Mouse (Mus musculus) brain, embryonic 14.5 days (tissue): ENCODE measurements around the gene Kif5a. TPM values are rescaled to one million over a fixed set of nuclear protein-coding genes. Genes with fewer than 3 reads are reported as not detected.

Experiments
- DNase-seq: peaks from one replicate; pipeline ENCODE4 v3.0.0-alpha.2; 2011; ENCODE audit warnings: low read depth
- CTCF ChIP-seq: fragments of 200-500 bp; IDR thresholded peaks from 2 replicates; pipeline ENCODE4 v1.5.1; 2012; ENCODE audit warnings: inconsistent platforms, mild to moderate bottlenecking, moderate library complexity, borderline replicate concordance; ENCODE audit not compliant: insufficient read depth, insufficient read length; ENCODE audit errors: extremely low read depth
- POLR2A ChIP-seq: fragments of 200-500 bp; IDR thresholded peaks from 2 replicates; pipeline ENCODE4 v1.6.1; 2012; ENCODE audit warnings: mild to moderate bottlenecking, inconsistent platforms, borderline replicate concordance; ENCODE audit not compliant: poor library complexity, insufficient read depth, insufficient read length, severe bottlenecking; ENCODE audit errors: extremely low read depth
- polyA plus RNA-seq: library from polyadenylated mRNA; depleted of rRNA; stranded (reverse); fragments of >200 nt; gene quantifications from 2 replicates; pipeline ENCODE4 v1.2.3, GENCODE M21; 2012

Kif5a gene
- polyA plus RNA-seq, 1 experiment = 134 TPM

- no peak for TF ChIP-seq CTCF
- no peak for TF ChIP-seq POLR2A
- no peak for DNase-seq
These were observed 5.9 kb upstream of the Kif5a start for GRCm38 (mm10) chr10:127269036-127269435.

- DNase-seq = no peak
- TF ChIP-seq CTCF (no peak), POLR2A (no peak)
These were observed 5.3 kb upstream of the Kif5a start for GRCm38 (mm10) chr10:127268401-127268800.

GRCm38 (mm10) chr10:127267318-127267717 lies 4.2 kb upstream of the Kif5a start:
- DNase-seq = no peak

GRCm38 (mm10) chr10:127266112-127267091 lies 3.3 kb upstream of the Kif5a start, which contains the start of gene Dctn2:
Dctn2 (plus strand) TSS chr10:127266368.
- DNase-seq = peak; percentile 99
- TF ChIP-seq CTCF = no peak
- 0 out of 2 replicates have a peak, but pooled peaks have one; percentile 41 for TF ChIP-seq POLR2A

More at GRCm38 (mm10) chr10:127267318-127267717, 4.2 kb upstream of the Kif5a start:
- TF ChIP-seq POLR2A (no peak), CTCF (no peak)

- DNase-seq = peak; percentile 54
- no peak for TF ChIP-seq CTCF
- TF ChIP-seq POLR2A = no peak
These were observed 2.6 kb upstream of the Kif5a start for GRCm38 (mm10) chr10:127265727-127266111.

GRCm38 (mm10) chr10:127264971-127265370 lies 1.8 kb upstream of the Kif5a start:
- TF ChIP-seq CTCF (no peak), POLR2A (no peak)
- no peak for DNase-seq

- TF ChIP-seq POLR2A = no peak
- no peak for TF ChIP-seq CTCF
- no peak for DNase-seq
These were observed 1.2 kb upstream of the Kif5a start for GRCm38 (mm10) chr10:127264336-127264735.

- TF ChIP-seq CTCF (no peak), POLR2A (no peak)
These were observed 483 bp upstream of the Kif5a start for GRCm38 (mm10) chr10:127263631-127264030.

GRCm38 (mm10) chr10:127261706-127262547 lies 1.2 kb downstream of the Kif5a start:
- TF ChIP-seq POLR2A (no peak), CTCF (no peak)
- peak; percentile 55 for DNase-seq

More at GRCm38 (mm10) chr10:127263631-127264030, 483 bp upstream of the Kif5a start:
- no peak for DNase-seq

- no peak for DNase-seq
- no peak for TF ChIP-seq CTCF
- TF ChIP-seq POLR2A = no peak
These were observed 4.7 kb downstream of the Kif5a start for GRCm38 (mm10) chr10:127258489-127258888.

GRCm38 (mm10) chr10:127257790-127258189 lies 5.4 kb downstream of the Kif5a start:
- no peak for TF ChIP-seq CTCF
- no peak for TF ChIP-seq POLR2A
- DNase-seq = no peak
